Comparison of ENCODE assay signal across 8 mouse cellular contexts in genomic region chr9:63135801-63136200, GRCm38 (mm10). TPM values are rescaled to one million over a fixed set of nuclear protein-coding genes. Genes with fewer than 3 reads are reported as not detected.
DNase-seq lines count a peak whose midpoint lies in the region; ATAC-seq and TF ChIP-seq lines count a peak whose summit lies in the region.

No protein-coding gene starts in this region.

- H3K4me3 ChIP-seq in thymus, adult 2 months (ENCODE audit: control insufficient read depth, insufficient read depth, low read length), result peak overlapping the region; percentile 22
- H3K4me3 ChIP-seq in forebrain, embryonic 14.5 days (ENCODE audit: low read depth, low read length), result peak overlapping the region; percentile 21
- peak overlapping the region; percentile 27 for H3K4me3 ChIP-seq in intestine, postnatal 0 days (ENCODE audit: low read depth, low read length)
- H3K4me3 ChIP-seq in lung, embryonic 14.5 days (ENCODE audit: low read depth, low read length), result peak overlapping the region; percentile 24; the same call in 1 of the 2 replicates

- peaks cover 20% of the 10 kb centered on the region for H3K4me1 ChIP-seq in thymus, adult 2 months (replicated peaks; ENCODE audit: control insufficient read depth, insufficient read depth, low read length)
- H3K4me1 ChIP-seq in forebrain, embryonic 14.5 days (ENCODE audit: control insufficient read depth, insufficient read depth, low read length), result peaks cover 14% of the 10 kb centered on the region
- no peaks in the 10 kb centered on the region; the same call in 1 of the 2 replicates for H3K4me1 ChIP-seq in intestine, postnatal 0 days (replicated peaks; ENCODE audit: control insufficient read depth, insufficient read depth, low read length)
- H3K4me1 ChIP-seq in lung, embryonic 14.5 days (ENCODE audit: insufficient read depth), result peaks cover 6% of the 10 kb centered on the region; the same call in 1 of the 2 replicates

- H3K36me3 ChIP-seq in thymus, adult 2 months (ENCODE audit: control insufficient read depth, insufficient read depth, low read length), result no peaks in the 10 kb centered on the region
- H3K36me3 ChIP-seq in forebrain, embryonic 14.5 days (ENCODE audit: control insufficient read depth, insufficient read depth, low read length), result no peaks in the 10 kb centered on the region
- no peaks in the 10 kb centered on the region for H3K36me3 ChIP-seq in intestine, postnatal 0 days (ENCODE audit: control insufficient read depth, insufficient read depth)
- no peaks in the 10 kb centered on the region for H3K36me3 ChIP-seq in lung, embryonic 14.5 days (ENCODE audit: insufficient read depth)

- under 1% methylated on average over 16 of the region's 16 CpGs for WGBS in thymus, adult 2 months
- 0% methylated on average over 16 of the region's 16 CpGs for WGBS in forebrain, embryonic 14.5 days
- under 1% methylated on average over 16 of the region's 16 CpGs for WGBS in intestine, postnatal 0 days
- under 1% methylated on average over 16 of the region's 16 CpGs for WGBS in lung, embryonic 14.5 days

- H3K9ac ChIP-seq in forebrain, embryonic 14.5 days (ENCODE audit: low read length), result no peak overlapping the region
- no peak overlapping the region for H3K9ac ChIP-seq in intestine, postnatal 0 days (ENCODE audit: low read depth, low read length)
- no peak overlapping the region for H3K9ac ChIP-seq in lung, embryonic 14.5 days

- TF ChIP-seq POLR2A in thymus, adult 2 months (IDR thresholded peaks at IDR 0.05; ENCODE audit: control insufficient read depth, extremely low read depth, insufficient read depth, low read length, poor library complexity), result no peak

- TF ChIP-seq CTCF in thymus, adult 2 months (IDR thresholded peaks at IDR 0.05; ENCODE audit: borderline replicate concordance, control insufficient read depth, extremely low read depth, insufficient read depth, low read length, poor library complexity), result peak; percentile 63; the same call in 1 of the 2 replicates
- TF ChIP-seq CTCF in intestine, postnatal 0 days (IDR thresholded peaks at IDR 0.05; ENCODE audit: low read depth), result peak; percentile 77
- peak; percentile 82 for TF ChIP-seq CTCF in lung, embryonic 14.5 days (IDR thresholded peaks at IDR 0.05; ENCODE audit: low read depth)

- ATAC-seq in forebrain, embryonic 14.5 days, result no peak
- no peak for ATAC-seq in intestine, postnatal 0 days
- no peak for ATAC-seq in lung, embryonic 14.5 days (ENCODE audit: insufficient read depth)

- H3K27me3 ChIP-seq in thymus, adult 2 months (ENCODE audit: control insufficient read depth, insufficient read depth, low read length), result peaks cover 28% of the 10 kb centered on the region
- H3K27me3 ChIP-seq in forebrain, embryonic 14.5 days (replicated peaks; ENCODE audit: control insufficient read depth, insufficient read depth, low read length), result peaks cover 64% of the 10 kb centered on the region
- peaks cover 70% of the 10 kb centered on the region for H3K27me3 ChIP-seq in intestine, postnatal 0 days (replicated peaks; ENCODE audit: control insufficient read depth, insufficient read depth, low read length)
- H3K27me3 ChIP-seq in lung, embryonic 14.5 days (ENCODE audit: insufficient read depth, low read length), result peaks cover 72% of the 10 kb centered on the region

- peak overlapping the region; percentile 50 for H3K4me2 ChIP-seq in forebrain, embryonic 14.5 days (ENCODE audit: low read length)
- H3K4me2 ChIP-seq in intestine, postnatal 0 days (replicated peaks; ENCODE audit: low read depth), result peak overlapping the region; percentile 57
- H3K4me2 ChIP-seq in lung, embryonic 14.5 days, result peak overlapping the region; percentile 50

- H3K27ac ChIP-seq in thymus, adult 2 months (ENCODE audit: control insufficient read depth, insufficient read depth, low read length), result no peak overlapping the region
- H3K27ac ChIP-seq in forebrain, embryonic 14.5 days (ENCODE audit: low read depth, low read length), result no peak overlapping the region
- no peak overlapping the region for H3K27ac ChIP-seq in intestine, postnatal 0 days (ENCODE audit: low read depth, low read length)
- no peak overlapping the region for H3K27ac ChIP-seq in lung, embryonic 14.5 days (ENCODE audit: low read depth)

- no peaks in the 10 kb centered on the region for H3K9me3 ChIP-seq in forebrain, embryonic 14.5 days (replicated peaks; ENCODE audit: control insufficient read depth, low read length)
- H3K9me3 ChIP-seq in intestine, postnatal 0 days (ENCODE audit: control insufficient read depth), result no peaks in the 10 kb centered on the region
- no peaks in the 10 kb centered on the region for H3K9me3 ChIP-seq in lung, embryonic 14.5 days (ENCODE audit: low read depth, low read length)

- DNase-seq in thymus, adult 2 months, result peak; percentile 56
- DNase-seq in thymus, adult 18-20 months, result no peak
- DNase-seq in brain, adult 2 months (ENCODE audit: low read depth, low spot score), result peak; percentile 78
- peak; percentile 82 for DNase-seq in forebrain, embryonic 14.5 days (ENCODE audit: low spot score)
- peak; percentile 85 for DNase-seq in lung, embryonic 14.5 days
- DNase-seq in retina, postnatal 1 day, result peak; percentile 78
- no peak for DNase-seq in c-Kit-positive CD71-positive TER-119-positive erythroid progenitor cells, embryonic 14.5 days (ENCODE audit: low spot score)

RNA-seq across cellular contexts. Expression of gene Skor1, which starts 13.0 kb away (rescaled TPM):
- polyA plus RNA-seq in thymus, adult 2 months (2012; rRNA removed), result 0.04 and 0.09 TPM in 2 replicates
- polyA plus RNA-seq in forebrain, embryonic 14.5 days (2014; fragmentation: Nextera tagmentation; extraction: Ambion mirVana), result 0.27 and 0.30 TPM in 2 replicates
- polyA plus RNA-seq in intestine, postnatal 0 days (2015; fragmentation: Nextera tagmentation; extraction: Ambion mirVana), result not detected in 2 replicates
- polyA plus RNA-seq in lung, embryonic 14.5 days (2014; fragmentation: Nextera tagmentation; extraction: Ambion mirVana), result not detected in 2 replicates

Comparison
In these comparisons a context has a peak if more than half of its experiments do, and no peak if none do; other contexts are left out.
1. DNase-seq: peak in thymus, adult 2 months (single experiment), brain, adult 2 months (single experiment), forebrain, embryonic 14.5 days (single experiment), lung, embryonic 14.5 days (single experiment) and retina, postnatal 1 day (single experiment); none in thymus, adult 18-20 months (0 of 2) and c-Kit-positive CD71-positive TER-119-positive erythroid progenitor cells, embryonic 14.5 days (single experiment).
2. Peak in every context shown above with its lines, with median percentiles within 50 percentile points of each other: H3K4me3 ChIP-seq, CTCF ChIP-seq and H3K4me2 ChIP-seq.